8 mouse cellular contexts compared by ENCODE assay signal in genomic region chr3:95317414-95318080, GRCm38 (mm10). TPM values are rescaled to one million over a fixed set of nuclear protein-coding genes. Genes with fewer than 3 reads are reported as not detected.
A peak's percentile ranks its signal among the peaks of the same experiment; 100 is the strongest.
DNase-seq lines count a peak whose midpoint lies in the region; ATAC-seq lines count a peak whose summit lies in the region.

No protein-coding gene starts in this region.

- peak overlapping the region; percentile 87 for H3K27ac ChIP-seq in brown adipose tissue, adult 24 weeks (replicated peaks; ENCODE audit: low read depth, low read length)
- no peak overlapping the region; the same call in 1 of the 2 replicates for H3K27ac ChIP-seq in hindbrain, embryonic 16.5 days (ENCODE audit: low read depth, low read length)
- H3K27ac ChIP-seq in limb, embryonic 10.5 days = peak overlapping the region; percentile 3; the same call in 1 of the 2 replicates
- no peak overlapping the region for H3K27ac ChIP-seq in midbrain, embryonic 11.5 days (ENCODE audit: low read depth, low read length)

- no peak overlapping the region for H3K9ac ChIP-seq in hindbrain, embryonic 16.5 days (ENCODE audit: low read depth, low read length)
- no peak overlapping the region for H3K9ac ChIP-seq in midbrain, embryonic 11.5 days (ENCODE audit: low read length)

- 27% methylated on average over 12 of the region's 12 CpGs for WGBS in hindbrain, embryonic 16.5 days
- 26% methylated on average over 12 of the region's 12 CpGs for WGBS in limb, embryonic 10.5 days
- WGBS in midbrain, embryonic 11.5 days = 23% methylated on average over 12 of the region's 12 CpGs

- peak; percentile 57 to 72 for DNase-seq in heart, adult 18-20 months
- no peak for DNase-seq in heart, adult 8-10 months (ENCODE audit: low spot score)
- peak; percentile 46 for DNase-seq in forelimb bud, embryonic 11.5 days (ENCODE audit: low read depth, low spot score)
- DNase-seq in limb, embryonic 10.5 days (ENCODE audit: low spot score) = peak; percentile 71
- DNase-seq in midbrain, embryonic 11.5 days (ENCODE audit: low spot score, missing footprints) = peak; percentile 89
- peak; percentile 32 to 65 for DNase-seq in spleen, postnatal 14 days (ENCODE audit: low spot score in 2 of 2)

- no peaks in the 10 kb centered on the region for H3K9me3 ChIP-seq in hindbrain, embryonic 16.5 days (ENCODE audit: control insufficient read depth, low read length)
- H3K9me3 ChIP-seq in limb, embryonic 10.5 days (replicated peaks) = no peaks in the 10 kb centered on the region
- H3K9me3 ChIP-seq in midbrain, embryonic 11.5 days (ENCODE audit: control insufficient read depth, low read length) = no peaks in the 10 kb centered on the region

- H3K4me1 ChIP-seq in brown adipose tissue, adult 24 weeks (ENCODE audit: control insufficient read depth, insufficient read depth, insufficient read length, low read length) = peaks cover 6% of the 10 kb centered on the region
- peaks cover 20% of the 10 kb centered on the region for H3K4me1 ChIP-seq in hindbrain, embryonic 16.5 days (ENCODE audit: control insufficient read depth, insufficient read depth, low read depth, low read length)
- peaks cover 39% of the 10 kb centered on the region for H3K4me1 ChIP-seq in limb, embryonic 10.5 days
- H3K4me1 ChIP-seq in midbrain, embryonic 11.5 days (ENCODE audit: control insufficient read depth, insufficient read depth, low read length) = peaks cover 13% of the 10 kb centered on the region

- ATAC-seq in hindbrain, embryonic 16.5 days = no peak
- no peak for ATAC-seq in midbrain, embryonic 11.5 days (ENCODE audit: low FRiP score)

- peak overlapping the region; percentile 24 for H3K4me3 ChIP-seq in brown adipose tissue, adult 24 weeks (ENCODE audit: insufficient read depth, low read depth, low read length)
- no peak overlapping the region for H3K4me3 ChIP-seq in hindbrain, embryonic 16.5 days (ENCODE audit: low read length)
- peak overlapping the region; percentile 11; the same call in 1 of the 2 replicates for H3K4me3 ChIP-seq in limb, embryonic 10.5 days
- H3K4me3 ChIP-seq in midbrain, embryonic 11.5 days (ENCODE audit: low read depth, low read length) = no peak overlapping the region

- no peaks in the 10 kb centered on the region for H3K27me3 ChIP-seq in hindbrain, embryonic 16.5 days (replicated peaks; ENCODE audit: control insufficient read depth, insufficient read depth, low read length)
- no peaks in the 10 kb centered on the region for H3K27me3 ChIP-seq in limb, embryonic 10.5 days (ENCODE audit: low read depth, poor library complexity, severe bottlenecking)
- no peaks in the 10 kb centered on the region for H3K27me3 ChIP-seq in midbrain, embryonic 11.5 days (ENCODE audit: control insufficient read depth, insufficient read depth, low read length)

- peaks cover 12% of the 10 kb centered on the region for H3K36me3 ChIP-seq in hindbrain, embryonic 16.5 days (ENCODE audit: control insufficient read depth, insufficient read depth, low read length)
- H3K36me3 ChIP-seq in limb, embryonic 10.5 days = peaks cover 47% of the 10 kb centered on the region
- H3K36me3 ChIP-seq in midbrain, embryonic 11.5 days (ENCODE audit: control insufficient read depth, insufficient read depth, low read length) = peaks cover 21% of the 10 kb centered on the region

- H3K4me2 ChIP-seq in hindbrain, embryonic 16.5 days (ENCODE audit: low read length) = peak overlapping the region; percentile 13; the same call in 1 of the 2 replicates
- H3K4me2 ChIP-seq in midbrain, embryonic 11.5 days = no peak overlapping the region

RNA-seq across cellular contexts. Expression of gene Cers2, which starts 3.0 kb away (rescaled TPM):
- total RNA-seq in heart, adult 18-20 months (2021) = 10 to 100 TPM; 30.3 to 32.4 TPM
- total RNA-seq in heart, adult 8-10 months (2022) = 10 to 100 TPM; 30.6 to 35.5 (median 33.4) TPM
- polyA plus RNA-seq in brown adipose tissue, adult 24 weeks (2012; ENCODE audit: insufficient read depth, insufficient read length, missing spikeins) = 178 and 185 TPM in 2 replicates
- 97.4 and 102 TPM in 2 replicates for polyA plus RNA-seq in hindbrain, embryonic 16.5 days (2015; fragmentation: Nextera tagmentation; extraction: Ambion mirVana)
- polyA plus RNA-seq in limb, embryonic 10.5 days (2016; fragmentation: Nextera tagmentation; extraction: Ambion mirVana) = 131 and 144 TPM in 2 replicates
- 94.1 and 97.1 TPM in 2 replicates for polyA plus RNA-seq in midbrain, embryonic 11.5 days (2014; fragmentation: Nextera tagmentation; extraction: Ambion mirVana)

RNA-seq across cellular contexts. Expression of gene Anxa9, which starts 10.6 kb away (rescaled TPM):
- total RNA-seq in heart, adult 18-20 months (2021) = under 1 TPM; 0.59 to 0.65 TPM
- total RNA-seq in heart, adult 8-10 months (2022) = 1 to 10 TPM in 1 of 4 experiments, under 1 TPM in 2, not detected in 1; 0.52 to 1.5 (median 0.66) TPM
- 0.63 and 1.5 TPM in 2 replicates for polyA plus RNA-seq in brown adipose tissue, adult 24 weeks (2012; ENCODE audit: insufficient read depth, insufficient read length, missing spikeins)
- 0.35 TPM in 2 replicates for polyA plus RNA-seq in hindbrain, embryonic 16.5 days (2015; fragmentation: Nextera tagmentation; extraction: Ambion mirVana)
- 1.2 and 1.6 TPM in 2 replicates for polyA plus RNA-seq in limb, embryonic 10.5 days (2016; fragmentation: Nextera tagmentation; extraction: Ambion mirVana)
- 0.87 and 1.3 TPM in 2 replicates for polyA plus RNA-seq in midbrain, embryonic 11.5 days (2014; fragmentation: Nextera tagmentation; extraction: Ambion mirVana)

RNA-seq across cellular contexts. Expression of gene Prune1, which starts 35.7 kb away (rescaled TPM):
- total RNA-seq in heart, adult 18-20 months (2021) = 10 to 100 TPM; 25.5 to 25.6 TPM
- total RNA-seq in heart, adult 8-10 months (2022) = 10 to 100 TPM; 26.3 to 27.9 (median 27.2) TPM
- polyA plus RNA-seq in brown adipose tissue, adult 24 weeks (2012; ENCODE audit: insufficient read depth, insufficient read length, missing spikeins) = 11.9 and 16.3 TPM in 2 replicates
- 77.6 and 79.9 TPM in 2 replicates for polyA plus RNA-seq in hindbrain, embryonic 16.5 days (2015; fragmentation: Nextera tagmentation; extraction: Ambion mirVana)
- polyA plus RNA-seq in limb, embryonic 10.5 days (2016; fragmentation: Nextera tagmentation; extraction: Ambion mirVana) = 27.7 and 30.5 TPM in 2 replicates
- 28.0 and 29.7 TPM in 2 replicates for polyA plus RNA-seq in midbrain, embryonic 11.5 days (2014; fragmentation: Nextera tagmentation; extraction: Ambion mirVana)

RNA-seq across cellular contexts. Expression of gene Mindy1, which starts 36.4 kb away (rescaled TPM):
- total RNA-seq in heart, adult 18-20 months (2021) = 10 to 100 TPM; 19.1 to 23.2 TPM
- 10 to 100 TPM; 19.5 to 23.8 (median 21.3) TPM for total RNA-seq in heart, adult 8-10 months (2022)
- 22.1 and 23.5 TPM in 2 replicates for polyA plus RNA-seq in brown adipose tissue, adult 24 weeks (2012; ENCODE audit: insufficient read depth, insufficient read length, missing spikeins)
- polyA plus RNA-seq in hindbrain, embryonic 16.5 days (2015; fragmentation: Nextera tagmentation; extraction: Ambion mirVana) = 35.8 and 36.3 TPM in 2 replicates
- polyA plus RNA-seq in limb, embryonic 10.5 days (2016; fragmentation: Nextera tagmentation; extraction: Ambion mirVana) = 25.8 and 33.0 TPM in 2 replicates
- 38.8 and 43.3 TPM in 2 replicates for polyA plus RNA-seq in midbrain, embryonic 11.5 days (2014; fragmentation: Nextera tagmentation; extraction: Ambion mirVana)

RNA-seq across cellular contexts. Expression of gene Setdb1, which starts 39.5 kb away (rescaled TPM):
- 10 to 100 TPM; 10.9 to 11.6 TPM for total RNA-seq in heart, adult 18-20 months (2021)
- total RNA-seq in heart, adult 8-10 months (2022) = 10 to 100 TPM; 10.1 to 12.0 (median 10.4) TPM
- 6.7 and 7.5 TPM in 2 replicates for polyA plus RNA-seq in brown adipose tissue, adult 24 weeks (2012; ENCODE audit: insufficient read depth, insufficient read length, missing spikeins)
- 36.0 and 44.3 TPM in 2 replicates for polyA plus RNA-seq in hindbrain, embryonic 16.5 days (2015; fragmentation: Nextera tagmentation; extraction: Ambion mirVana)
- polyA plus RNA-seq in limb, embryonic 10.5 days (2016; fragmentation: Nextera tagmentation; extraction: Ambion mirVana) = 57.1 and 62.9 TPM in 2 replicates
- polyA plus RNA-seq in midbrain, embryonic 11.5 days (2014; fragmentation: Nextera tagmentation; extraction: Ambion mirVana) = 60.9 and 69.3 TPM in 2 replicates

Comparison
In these comparisons a context has a peak if more than half of its experiments do, and no peak if none do; other contexts are left out.
1. H3K27ac ChIP-seq: peak in brown adipose tissue, adult 24 weeks (single experiment) and limb, embryonic 10.5 days (single experiment); none in hindbrain, embryonic 16.5 days (single experiment) and midbrain, embryonic 11.5 days (single experiment).
2. H3K4me3 ChIP-seq: peak in brown adipose tissue, adult 24 weeks (single experiment) and limb, embryonic 10.5 days (single experiment); none in hindbrain, embryonic 16.5 days (single experiment) and midbrain, embryonic 11.5 days (single experiment).